ENCODE assay signal across 24 mouse cellular contexts in genomic region chr10:99419532-99419931, GRCm38 (mm10).
A peak's percentile ranks its signal among the peaks of the same experiment; 100 is the strongest.
DNase-seq lines count a peak whose midpoint lies in the region; ATAC-seq lines count a peak whose summit lies in the region.
"Had no signal": no experiment of that assay in that cellular context is flagged by ENCODE, and none has a peak within 500 bp of the region (broad histone marks: within the 10 kb centered on the region; RNA-seq: fewer than 3 reads in every experiment).

No protein-coding gene starts in this region.

- no peak overlapping the region for H3K4me3 ChIP-seq in forebrain, embryonic 11.5 days (ENCODE audit: low read depth, low read length)
- no peak overlapping the region for H3K4me3 ChIP-seq in forebrain, embryonic 10.5 days
- no peak overlapping the region for H3K4me3 ChIP-seq in forebrain, embryonic 12.5 days (replicated peaks)
- no peak overlapping the region for H3K4me3 ChIP-seq in forebrain, embryonic 15.5 days
- H3K4me3 ChIP-seq: embryonic facial prominence, embryonic 10.5 days; embryonic facial prominence, embryonic 13.5 days; erythroblast, embryonic 14.5 days; gastrocnemius, adult 2 months; hindbrain, embryonic 12.5 days; hindbrain, embryonic 15.5 days had no signal

- WGBS in forebrain, embryonic 11.5 days = 63% methylated on average over 7 of the region's 7 CpGs
- WGBS in forebrain, embryonic 10.5 days = 84% methylated on average over 7 of the region's 7 CpGs
- WGBS in forebrain, embryonic 12.5 days = 45% methylated on average over 7 of the region's 7 CpGs
- WGBS in forebrain, embryonic 15.5 days = 12% methylated on average over 7 of the region's 7 CpGs

- ATAC-seq in forebrain, embryonic 11.5 days (replicated peaks; ENCODE audit: low FRiP score) = peak; percentile 23; the same call in 1 of the 2 replicates
- peak; percentile 37; the same call in 1 of the 2 replicates for ATAC-seq in forebrain, embryonic 12.5 days (ENCODE audit: low FRiP score)
- ATAC-seq in forebrain, embryonic 15.5 days (replicated peaks) = peak; percentile 80
- ATAC-seq: intestine, postnatal 0 days; Patski had no signal

- no peak overlapping the region for H3K9ac ChIP-seq in forebrain, embryonic 11.5 days (ENCODE audit: low read length)
- H3K9ac ChIP-seq in forebrain, embryonic 12.5 days = no peak overlapping the region
- H3K9ac ChIP-seq in forebrain, embryonic 15.5 days (replicated peaks) = no peak overlapping the region
- H3K9ac ChIP-seq: embryonic facial prominence, embryonic 13.5 days; hindbrain, embryonic 12.5 days; hindbrain, embryonic 15.5 days had no signal

- no peak for DNase-seq in forebrain, embryonic 11.5 days (ENCODE audit: low spot score)
- no peak for DNase-seq in forebrain, embryonic 10.5 days (ENCODE audit: extremely low spot score, low spot score)
- DNase-seq in Muller cell, postnatal 12 days (ENCODE audit: inconsistent ontology term) = peak; percentile 70
- DNase-seq in adrenal gland, adult 8-10 months = no peak
- no peak for DNase-seq in spleen, adult 12 weeks (ENCODE audit: low spot score)
- DNase-seq in urinary bladder, postnatal 4 days (ENCODE audit: low spot score in 2 of 2) = no peak
- DNase-seq: adrenal gland, postnatal 14 days; cerebellum, adult 18-20 months; cerebellum, adult 9-11 months; cerebellum, postnatal 25 days; embryo, embryonic 11 days; gastrocnemius, adult 2 months; gastrocnemius, postnatal 14 days; heart, adult 11 months had no signal

- no peaks in the 10 kb centered on the region for H3K27me3 ChIP-seq in forebrain, embryonic 11.5 days (ENCODE audit: control insufficient read depth, insufficient read depth, low read length)
- no peaks in the 10 kb centered on the region for H3K27me3 ChIP-seq in forebrain, embryonic 10.5 days (ENCODE audit: poor library complexity, severe bottlenecking)
- H3K27me3 ChIP-seq in forebrain, embryonic 12.5 days = no peaks in the 10 kb centered on the region
- H3K27me3 ChIP-seq in forebrain, embryonic 15.5 days = no peaks in the 10 kb centered on the region
- H3K27me3 ChIP-seq: embryonic facial prominence, embryonic 13.5 days; hindbrain, embryonic 12.5 days; hindbrain, embryonic 15.5 days; Patski had no signal

- H3K9me3 ChIP-seq in forebrain, embryonic 11.5 days (ENCODE audit: control insufficient read depth, low read length) = no peaks in the 10 kb centered on the region
- no peaks in the 10 kb centered on the region for H3K9me3 ChIP-seq in forebrain, embryonic 10.5 days
- no peaks in the 10 kb centered on the region for H3K9me3 ChIP-seq in forebrain, embryonic 12.5 days
- no peaks in the 10 kb centered on the region for H3K9me3 ChIP-seq in forebrain, embryonic 15.5 days
- H3K9me3 ChIP-seq: embryonic facial prominence, embryonic 10.5 days; embryonic facial prominence, embryonic 13.5 days; hindbrain, embryonic 12.5 days; hindbrain, embryonic 15.5 days had no signal

- H3K27ac ChIP-seq in forebrain, embryonic 11.5 days (ENCODE audit: low read depth, low read length) = no peak overlapping the region
- no peak overlapping the region for H3K27ac ChIP-seq in forebrain, embryonic 10.5 days
- 0 out of 2 replicates have a peak overlapping the region, but pooled peaks have one; percentile 50 for H3K27ac ChIP-seq in forebrain, embryonic 12.5 days
- peak overlapping the region; percentile 25 for H3K27ac ChIP-seq in forebrain, embryonic 15.5 days (replicated peaks)
- H3K27ac ChIP-seq: embryonic facial prominence, embryonic 10.5 days; embryonic facial prominence, embryonic 13.5 days; gastrocnemius, adult 2 months; hindbrain, embryonic 12.5 days; hindbrain, embryonic 15.5 days had no signal

- H3K4me1 ChIP-seq in forebrain, embryonic 11.5 days (replicated peaks; ENCODE audit: control insufficient read depth, insufficient read depth, low read length) = 0 out of 2 replicates have a peak, but pooled peaks cover 4% of the 10 kb centered on the region
- peaks cover 33% of the 10 kb centered on the region for H3K4me1 ChIP-seq in forebrain, embryonic 10.5 days
- peaks cover 17% of the 10 kb centered on the region for H3K4me1 ChIP-seq in forebrain, embryonic 12.5 days
- H3K4me1 ChIP-seq in forebrain, embryonic 15.5 days = peaks cover 11% of the 10 kb centered on the region
- H3K4me1 ChIP-seq: hindbrain, embryonic 15.5 days had no signal

- H3K4me2 ChIP-seq in forebrain, embryonic 11.5 days (ENCODE audit: low read depth, low read length, severe bottlenecking) = no peak overlapping the region
- no peak overlapping the region for H3K4me2 ChIP-seq in forebrain, embryonic 12.5 days
- H3K4me2 ChIP-seq in forebrain, embryonic 15.5 days (replicated peaks) = no peak overlapping the region
- H3K4me2 ChIP-seq: embryonic facial prominence, embryonic 13.5 days; heart, embryonic 11.5 days; hindbrain, embryonic 12.5 days; hindbrain, embryonic 15.5 days had no signal

- H3K36me3 ChIP-seq in forebrain, embryonic 11.5 days (ENCODE audit: control insufficient read depth, insufficient read depth, low read length) = no peaks in the 10 kb centered on the region
- H3K36me3 ChIP-seq in forebrain, embryonic 10.5 days (replicated peaks) = no peaks in the 10 kb centered on the region
- no peaks in the 10 kb centered on the region for H3K36me3 ChIP-seq in forebrain, embryonic 12.5 days (replicated peaks)
- no peaks in the 10 kb centered on the region for H3K36me3 ChIP-seq in forebrain, embryonic 15.5 days
- H3K36me3 ChIP-seq: embryonic facial prominence, embryonic 10.5 days; embryonic facial prominence, embryonic 13.5 days; hindbrain, embryonic 12.5 days; hindbrain, embryonic 15.5 days had no signal

Comparison
In these comparisons a context has a peak if more than half of its experiments do, and no peak if none do; other contexts are left out.
1. H3K27ac ChIP-seq: peak in forebrain, embryonic 12.5 days (single experiment) and forebrain, embryonic 15.5 days (single experiment); none in forebrain, embryonic 11.5 days (single experiment) and forebrain, embryonic 10.5 days (single experiment).
2. ATAC-seq: peak in every context shown above with its lines; median percentile 80 in forebrain, embryonic 15.5 days; 37 in forebrain, embryonic 12.5 days; 23 in forebrain, embryonic 11.5 days.